Mouse (Mus musculus) layer of hippocampus, postnatal 14 days (tissue): Measurements from ENCODE around the gene Olfr824. TPM values are rescaled to one million over a fixed set of nuclear protein-coding genes. Genes with fewer than 3 reads are reported as not detected.
"Not testable (repeated sequence)": the region's sequence is repeated elsewhere in the genome, so short reads cannot be mapped to it uniquely, and the experiment has no call there.

ENCODE experiments used
- DNase-seq, 2 experiments: peaks; one replicate each; pipeline ENCODE4 v3.0.0; 2021 to 2022; ENCODE audit warnings: low spot score in 2 of 2, mixed read lengths in 1 of 2
- long read RNA-seq, 2 experiments: library from polyadenylated mRNA; stranded (forward); transcript quantifications; one replicate each; pipeline ENCODE4 v2.0.0; 2021
- total RNA-seq, 2 experiments: library from RNA; stranded (reverse); gene quantifications; 2 replicates each; pipeline ENCODE4 v1.2.3; 2021

Olfr824 gene
- total RNA-seq = not detected
- long read RNA-seq, experiment 1 = 0 reads
- long read RNA-seq, experiment 2 = 0 reads

DNA sequence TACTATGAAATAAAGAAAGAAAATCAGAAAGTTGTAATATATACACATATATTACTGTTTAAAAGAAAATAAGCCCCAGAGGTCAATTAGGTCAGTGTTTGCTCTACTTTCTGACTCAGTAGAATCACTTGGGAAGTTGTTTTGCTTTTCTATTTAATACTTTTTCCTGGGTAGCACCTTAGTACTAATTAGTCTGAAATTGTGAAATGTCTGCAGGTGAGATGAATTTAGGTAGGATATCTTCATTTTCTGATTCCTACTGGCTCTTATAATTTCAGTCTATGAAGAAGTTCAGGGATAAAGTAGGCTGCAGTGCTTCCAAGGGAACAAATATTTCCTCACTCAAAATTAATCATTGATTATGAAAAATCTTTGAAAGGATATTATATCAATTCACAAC is at the start of gene Olfr824:
Gene Olfr824 (minus strand): TSS at position 101 of the 400 bp plus-strand sequence.
- DNase-seq = not testable (repeated sequence)

DNA sequence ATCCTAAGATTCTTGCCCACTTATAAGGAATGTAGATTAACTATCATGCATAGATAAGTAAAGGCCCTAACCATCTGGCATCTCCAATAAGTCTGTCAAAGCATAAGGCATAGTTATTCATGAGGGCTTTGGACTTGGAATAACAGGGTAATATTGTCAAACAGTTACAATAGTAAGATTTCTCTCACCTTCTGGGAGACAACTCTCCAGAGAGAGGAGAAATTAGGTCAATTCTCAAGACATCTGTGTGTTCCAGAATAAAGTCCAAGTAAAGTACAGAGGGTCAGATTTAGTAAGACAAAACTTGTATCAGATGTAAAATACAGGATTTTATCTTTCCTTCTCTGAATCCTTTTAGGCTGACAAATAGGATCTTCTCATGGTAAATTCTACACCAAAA is 36.9 kb upstream of the Olfr824 start, which contains the start of gene Olfr825:
Gene Olfr825 (minus strand): TSS at position 101 of the 400 bp plus-strand sequence.
- DNase-seq = no peak

DNA sequence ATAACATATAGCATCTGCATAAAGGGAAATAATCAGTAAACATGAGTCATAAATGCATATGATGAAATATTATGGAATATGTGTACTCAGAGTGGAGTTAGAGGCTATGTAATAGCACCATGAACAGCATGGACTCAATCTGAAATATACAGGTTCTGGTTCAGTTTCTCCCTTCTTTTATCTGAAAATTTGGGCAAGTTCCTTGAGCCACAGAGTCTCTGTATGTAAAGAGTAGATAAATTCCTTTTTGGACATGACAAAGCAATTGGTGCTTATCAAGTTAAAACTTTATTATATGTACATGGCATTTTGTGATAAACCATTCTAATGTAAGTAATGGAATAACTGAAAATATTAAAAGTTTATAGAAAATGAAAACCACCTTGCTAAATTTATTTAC is 35.4 kb upstream of the Olfr824 start:
- no peak for DNase-seq

DNA sequence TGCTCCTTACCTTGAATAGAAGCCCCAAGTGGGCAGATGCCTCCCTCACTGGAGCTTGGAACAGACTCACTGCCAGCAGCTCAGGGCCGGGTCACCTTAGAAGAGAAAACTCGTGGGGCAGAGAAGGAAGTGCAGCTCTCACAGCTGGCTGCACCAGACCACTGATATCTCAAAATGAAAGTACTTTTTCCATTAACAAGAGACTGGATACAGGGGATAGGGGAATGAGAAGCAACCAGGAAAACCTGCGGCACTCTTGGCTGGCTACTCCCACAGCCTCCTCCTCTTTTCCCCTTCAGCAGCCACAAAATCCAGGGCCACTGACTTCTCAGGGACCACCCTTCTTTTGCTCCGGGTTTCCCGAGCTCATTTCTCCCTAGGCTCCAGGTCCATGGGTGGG is 14.3 kb upstream of the Olfr824 start:
- DNase-seq = no peak

DNA sequence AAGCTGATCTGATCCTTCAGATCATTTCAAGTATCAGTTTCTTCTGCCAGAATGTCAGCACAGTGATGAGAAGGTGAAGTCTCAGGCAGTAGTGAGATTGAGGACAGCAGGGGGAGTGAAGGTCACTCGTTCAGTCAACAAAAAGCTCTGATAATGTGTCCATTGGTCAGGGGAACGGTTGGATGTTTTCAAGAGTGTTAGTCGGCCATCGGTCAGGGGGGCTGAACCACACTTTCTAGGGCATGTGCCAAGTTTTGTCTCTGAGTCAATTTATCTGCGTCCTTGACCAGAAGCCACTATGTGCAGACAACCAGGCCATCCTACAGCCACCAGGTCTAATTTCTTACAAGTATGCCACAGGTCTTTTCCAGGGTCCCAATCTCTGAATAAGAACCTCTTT is 12.7 kb upstream of the Olfr824 start:
- not testable (repeated sequence) for DNase-seq

DNA sequence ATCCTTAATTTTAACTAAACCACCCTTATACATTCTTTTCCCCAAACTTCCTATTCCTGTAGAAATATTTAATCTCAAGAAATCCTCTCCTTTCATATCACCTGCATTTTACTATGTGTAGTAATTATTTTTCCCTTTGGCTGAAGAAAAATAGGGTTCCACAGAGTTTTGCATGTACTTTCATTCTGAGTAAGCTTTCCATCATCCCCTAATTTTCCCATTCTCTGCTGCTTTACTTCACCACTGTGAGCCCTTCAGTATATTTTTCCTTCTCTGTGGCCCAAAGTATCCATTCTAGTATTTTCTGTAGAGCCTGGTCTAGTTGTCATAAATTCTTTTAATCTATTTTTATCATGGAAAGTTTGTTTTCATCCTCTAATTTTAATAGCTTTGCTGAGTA is 5.0 kb upstream of the Olfr824 start:
- DNase-seq = no peak

DNA sequence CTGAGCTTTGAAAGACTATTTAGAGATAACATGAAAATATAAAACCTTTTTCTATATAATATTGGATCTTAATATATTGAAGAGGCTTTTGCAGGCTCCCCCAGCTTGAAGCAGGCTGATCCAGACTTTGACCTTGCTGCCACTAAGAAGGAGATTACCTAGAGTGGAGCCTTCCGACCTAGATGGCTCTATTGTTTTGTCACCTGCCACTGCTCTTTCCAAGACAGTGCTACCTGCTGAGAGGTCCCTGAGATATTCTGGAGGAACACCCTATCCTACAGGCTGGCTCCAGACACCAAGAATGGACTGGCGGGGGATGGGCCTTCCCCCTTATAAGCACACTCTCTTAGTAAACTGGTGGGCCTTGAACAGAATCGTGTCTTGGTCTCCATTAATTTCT is 13.8 kb downstream of the Olfr824 start:
- not testable (repeated sequence) for DNase-seq

DNA sequence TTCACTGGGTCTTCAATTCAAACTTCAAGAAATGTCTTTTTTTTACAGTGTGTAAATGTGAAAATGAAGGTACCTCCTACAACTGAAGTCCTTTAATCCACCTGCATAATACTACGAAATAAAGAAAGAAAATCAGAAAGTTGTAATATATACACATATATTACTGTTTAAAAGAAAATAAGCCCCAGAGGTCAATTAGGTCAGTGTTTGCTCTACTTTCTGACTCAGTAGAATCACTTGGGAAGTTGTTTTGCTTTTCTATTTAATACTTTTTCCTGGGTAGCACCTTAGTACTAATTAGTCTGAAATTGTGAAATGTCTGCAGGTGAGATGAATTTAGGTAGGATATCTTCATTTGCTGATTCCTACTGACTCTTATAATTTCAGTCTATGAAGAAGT is 14.5 kb downstream of the Olfr824 start, which contains the start of gene Olfr823:
Gene Olfr823 (minus strand): TSS at position 101 of the 400 bp plus-strand sequence.
- not testable (repeated sequence) for DNase-seq

DNA sequence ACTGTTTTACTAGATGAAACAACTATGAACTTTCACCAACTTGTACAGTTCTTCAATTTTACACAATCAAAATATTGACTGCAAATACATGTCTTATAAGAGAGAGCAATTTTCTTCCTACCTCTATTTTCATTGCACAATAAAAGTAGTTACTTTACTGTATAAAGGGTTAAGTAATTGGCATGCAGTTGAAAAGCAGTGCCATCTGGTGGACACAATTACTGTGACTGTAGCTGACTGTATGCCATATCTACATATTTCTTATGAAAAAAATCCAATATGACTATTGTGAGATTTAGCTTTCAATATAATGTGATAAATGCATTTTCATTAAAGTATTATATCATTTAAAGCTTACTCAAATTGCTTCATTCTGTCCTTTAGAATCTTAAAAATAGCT is 33.7 kb downstream of the Olfr824 start:
- no peak for DNase-seq

DNA sequence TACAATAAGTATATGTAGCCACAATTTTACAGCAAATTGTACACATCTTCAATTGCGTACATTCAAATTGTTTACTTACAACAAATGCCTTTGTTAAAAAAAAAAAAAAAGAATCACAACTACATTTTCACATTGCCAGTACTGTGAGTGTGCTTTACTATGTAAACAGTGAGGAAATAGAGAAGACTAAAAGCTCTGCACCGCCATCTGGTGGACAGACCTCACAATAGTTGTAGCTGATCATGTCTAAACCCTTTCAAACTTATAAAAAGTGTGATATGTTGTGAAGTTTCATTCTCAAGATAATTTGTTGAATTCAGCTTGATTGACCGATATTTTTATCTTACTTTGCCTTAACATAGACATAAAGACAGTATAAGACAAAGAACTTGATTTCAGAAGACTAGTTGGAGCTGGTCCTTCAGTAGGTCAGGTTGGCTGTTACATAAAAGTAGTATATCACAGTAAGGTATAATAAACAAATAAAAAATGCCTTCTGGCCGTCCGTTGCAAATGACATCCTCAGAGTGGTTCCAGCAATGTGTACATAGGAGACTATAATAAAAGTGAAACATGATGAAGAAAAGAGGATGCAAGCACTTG is 36.9 kb downstream of the Olfr824 start:
- peak; percentile 50 to 66 for DNase-seq

Other genes with a start within 250 kb of the Olfr824 start
- not detected for gene Olfr815, start 224.1 kb downstream of the Olfr824 start, total RNA-seq
- gene Olfr816, start 214.4 kb downstream of the Olfr824 start, total RNA-seq = not detected
- gene Olfr818, start 180.9 kb downstream of the Olfr824 start, total RNA-seq = not detected
- not detected for gene Olfr819, start 162.7 kb downstream of the Olfr824 start, total RNA-seq
- gene Olfr247, start 153.9 kb downstream of the Olfr824 start, total RNA-seq = not detected
- not detected for gene Gm10310, start 144.9 kb downstream of the Olfr824 start, total RNA-seq
- not detected for gene Olfr820, start 117.4 kb downstream of the Olfr824 start, total RNA-seq
- not detected for gene Olfr821, start 99.7 kb downstream of the Olfr824 start, total RNA-seq
- not detected for gene Olfr822, start 58.8 kb downstream of the Olfr824 start, total RNA-seq
- not detected for gene Olfr823, start 14.6 kb downstream of the Olfr824 start, total RNA-seq
- not detected for gene Olfr825, start 36.8 kb upstream of the Olfr824 start, total RNA-seq
- not detected for gene Olfr826, start 54.2 kb upstream of the Olfr824 start, total RNA-seq
- gene Olfr827, start 84.4 kb upstream of the Olfr824 start, total RNA-seq = not detected
- under 1 TPM; 0.19 to 0.30 TPM for gene Neurod4, start 150.2 kb upstream of the Olfr824 start, total RNA-seq
- 1 to 10 TPM; 1.3 to 1.6 TPM for gene Tespa1, start 192.9 kb upstream of the Olfr824 start, total RNA-seq